In genomic region chr4:155489101-155489970, GRCm38 (mm10) we compare ENCODE assay signal across 10 mouse cellular contexts. TPM values are rescaled to one million over a fixed set of nuclear protein-coding genes. Genes with fewer than 3 reads are reported as not detected.
DNase-seq lines count a peak whose midpoint lies in the region; ATAC-seq and TF ChIP-seq lines count a peak whose summit lies in the region.
"Had no signal": no experiment of that assay in that cellular context is flagged by ENCODE, and none has a peak within 500 bp of the region (broad histone marks: within the 10 kb centered on the region; RNA-seq: fewer than 3 reads in every experiment).

No protein-coding gene starts in this region.

- TF ChIP-seq CTCF in liver, embryonic 14.5 days (IDR thresholded peaks at IDR 0.05; ENCODE audit: low read depth) = no peak
- no peak for TF ChIP-seq CTCF in cerebellum, adult 2 months (IDR thresholded peaks at IDR 0.05; ENCODE audit: borderline replicate concordance, insufficient read depth, low read depth, low read length)

- no peaks in the 10 kb centered on the region for H3K9me3 ChIP-seq in kidney, embryonic 14.5 days (ENCODE audit: control insufficient read depth, low read length)
- H3K9me3 ChIP-seq in embryonic facial prominence, embryonic 10.5 days = no peaks in the 10 kb centered on the region
- H3K9me3 ChIP-seq in liver, embryonic 14.5 days (ENCODE audit: control insufficient read depth, low read length) = no peaks in the 10 kb centered on the region
- H3K9me3 ChIP-seq in midbrain, embryonic 14.5 days (ENCODE audit: control insufficient read depth, low read length) = no peaks in the 10 kb centered on the region
- H3K9me3 ChIP-seq: forebrain, embryonic 15.5 days had no signal

- no peak overlapping the region for H3K4me2 ChIP-seq in kidney, embryonic 14.5 days (replicated peaks; ENCODE audit: low read depth, low read length)
- H3K4me2 ChIP-seq in liver, embryonic 14.5 days (ENCODE audit: low read depth) = peak overlapping the region; percentile 54
- no peak overlapping the region for H3K4me2 ChIP-seq in midbrain, embryonic 14.5 days (ENCODE audit: low read length)

- peak overlapping the region; percentile 72; the same call in 1 of the 2 replicates for H3K27ac ChIP-seq in kidney, embryonic 14.5 days (ENCODE audit: low read depth, low read length)
- H3K27ac ChIP-seq in embryonic facial prominence, embryonic 10.5 days (replicated peaks) = no peak overlapping the region
- peak overlapping the region; percentile 17 for H3K27ac ChIP-seq in liver, embryonic 14.5 days
- no peak overlapping the region for H3K27ac ChIP-seq in midbrain, embryonic 14.5 days (replicated peaks; ENCODE audit: low read depth, low read length)
- H3K27ac ChIP-seq in cerebellum, adult 2 months (ENCODE audit: insufficient read depth, low read length) = no peak overlapping the region

- TF ChIP-seq POLR2A in cerebellum, adult 2 months (IDR thresholded peaks at IDR 0.05; ENCODE audit: borderline replicate concordance, insufficient read depth, low read length) = no peak

- no peak for TF ChIP-seq EP300 in liver, embryonic 14.5 days (IDR thresholded peaks at IDR 0.05; ENCODE audit: low read depth)

- H3K4me1 ChIP-seq in kidney, embryonic 14.5 days (ENCODE audit: control insufficient read depth, insufficient read depth, low read length) = peaks cover 32% of the 10 kb centered on the region
- peaks cover 61% of the 10 kb centered on the region for H3K4me1 ChIP-seq in embryonic facial prominence, embryonic 10.5 days
- H3K4me1 ChIP-seq in liver, embryonic 14.5 days (replicated peaks; ENCODE audit: control insufficient read depth in 2 of 2, insufficient read depth in 2 of 2, low read length in 1 of 2) = peaks cover 38 to 50% of the 10 kb centered on the region in 2 experiments
- peaks cover 33% of the 10 kb centered on the region for H3K4me1 ChIP-seq in midbrain, embryonic 14.5 days (ENCODE audit: control insufficient read depth, insufficient read depth, low read length)
- H3K4me1 ChIP-seq in cerebellum, adult 2 months (ENCODE audit: control insufficient read depth, insufficient read depth, low read length) = 0 out of 2 replicates have a peak, but pooled peaks cover 4% of the 10 kb centered on the region

- no peak overlapping the region for H3K9ac ChIP-seq in kidney, embryonic 14.5 days (ENCODE audit: low read depth, low read length)
- H3K9ac ChIP-seq in liver, embryonic 14.5 days (replicated peaks) = no peak overlapping the region
- H3K9ac ChIP-seq in midbrain, embryonic 14.5 days (replicated peaks; ENCODE audit: low read length) = no peak overlapping the region

- H3K4me3 ChIP-seq in kidney, embryonic 14.5 days (ENCODE audit: low read length) = no peak overlapping the region
- H3K4me3 ChIP-seq in embryonic facial prominence, embryonic 10.5 days = 0 out of 2 replicates have a peak overlapping the region, but pooled peaks have one; percentile 11
- H3K4me3 ChIP-seq in liver, embryonic 14.5 days (ENCODE audit: insufficient read depth in 1 of 2, low read depth in 2 of 2, low read length in 2 of 2) = no peak overlapping the region
- H3K4me3 ChIP-seq in midbrain, embryonic 14.5 days (replicated peaks; ENCODE audit: low read depth, low read length) = no peak overlapping the region
- H3K4me3 ChIP-seq in cerebellum, adult 2 months (replicated peaks; ENCODE audit: insufficient read depth, low read depth, low read length) = no peak overlapping the region

- DNase-seq in cerebellum, adult 9-11 months = peak; percentile 34
- no peak for DNase-seq in cerebellum, postnatal 36 days
- no peak for DNase-seq in kidney, adult 18-20 months
- no peak for DNase-seq in embryonic facial prominence, embryonic 10.5 days (ENCODE audit: low spot score)
- peak in 2 of 3 experiments; percentile 26 to 48 for DNase-seq in liver, embryonic 14.5 days (ENCODE audit: low read depth in 3 of 3, low spot score in 3 of 3)
- DNase-seq in midbrain, embryonic 14.5 days = no peak
- DNase-seq in cerebellum, adult 2 months = no peak

- H3K27me3 ChIP-seq in kidney, embryonic 14.5 days (ENCODE audit: control insufficient read depth, insufficient read depth, low read length) = no peaks in the 10 kb centered on the region
- no peaks in the 10 kb centered on the region for H3K27me3 ChIP-seq in embryonic facial prominence, embryonic 10.5 days (replicated peaks; ENCODE audit: low read depth, poor library complexity, severe bottlenecking)
- H3K27me3 ChIP-seq in liver, embryonic 14.5 days (ENCODE audit: control insufficient read depth, insufficient read depth, low read length) = no peaks in the 10 kb centered on the region
- H3K27me3 ChIP-seq in midbrain, embryonic 14.5 days (ENCODE audit: control insufficient read depth, insufficient read depth, low read length) = no peaks in the 10 kb centered on the region
- no peaks in the 10 kb centered on the region for H3K27me3 ChIP-seq in cerebellum, adult 2 months (ENCODE audit: control insufficient read depth, insufficient read depth, low read length)
- H3K27me3 ChIP-seq: forebrain, embryonic 15.5 days had no signal

- no peak for ATAC-seq in kidney, embryonic 14.5 days (ENCODE audit: low FRiP score, low TSS enrichment)
- no peak for ATAC-seq in liver, embryonic 14.5 days (ENCODE audit: insufficient read depth)
- ATAC-seq in midbrain, embryonic 14.5 days (ENCODE audit: low FRiP score, low TSS enrichment) = no peak
- ATAC-seq: forebrain, embryonic 15.5 days had no signal

- WGBS in kidney, embryonic 14.5 days = 75% methylated on average over 9 of the region's 9 CpGs
- WGBS in embryonic facial prominence, embryonic 10.5 days = 83% methylated on average over 9 of the region's 9 CpGs
- 35% methylated on average over 9 of the region's 9 CpGs for WGBS in liver, embryonic 14.5 days (ENCODE audit: insufficient replicate concordance)
- 82% methylated on average over 9 of the region's 9 CpGs for WGBS in midbrain, embryonic 14.5 days
- WGBS in cerebellum, adult 2 months = 84% methylated on average over 9 of the region's 9 CpGs

- H3K36me3 ChIP-seq in kidney, embryonic 14.5 days (ENCODE audit: control insufficient read depth, insufficient read depth, low read length) = no peaks in the 10 kb centered on the region
- no peaks in the 10 kb centered on the region; the same call in 1 of the 2 replicates for H3K36me3 ChIP-seq in embryonic facial prominence, embryonic 10.5 days (replicated peaks)
- H3K36me3 ChIP-seq in liver, embryonic 14.5 days (replicated peaks; ENCODE audit: control insufficient read depth, insufficient read depth, low read depth) = no peaks in the 10 kb centered on the region
- no peaks in the 10 kb centered on the region for H3K36me3 ChIP-seq in midbrain, embryonic 14.5 days (ENCODE audit: control insufficient read depth, insufficient read depth, low read length)
- H3K36me3 ChIP-seq: forebrain, embryonic 15.5 days had no signal

RNA-seq across cellular contexts. Expression of gene Gnb1, which starts 1.8 kb away (rescaled TPM):
- 493 and 553 TPM in 2 replicates for polyA plus RNA-seq in kidney, embryonic 14.5 days (2014; fragmentation: Nextera tagmentation; extraction: Ambion mirVana)
- 642 and 655 TPM in 2 replicates for polyA plus RNA-seq in embryonic facial prominence, embryonic 10.5 days (2016; fragmentation: Nextera tagmentation; extraction: Ambion mirVana)
- 92.8 and 127 TPM in 2 replicates for polyA plus RNA-seq in liver, embryonic 14.5 days (2012; rRNA removed)
- 98.7 and 108 TPM in 2 replicates for polyA plus RNA-seq in liver, embryonic 14.5 days (2014; fragmentation: Nextera tagmentation; extraction: Ambion mirVana)
- 1,231 and 1,263 TPM in 2 replicates for polyA plus RNA-seq in midbrain, embryonic 14.5 days (2014; fragmentation: Nextera tagmentation; extraction: Ambion mirVana)
- 512 and 552 TPM in 2 replicates for polyA plus RNA-seq in cerebellum, adult 2 months (2012; rRNA removed)

RNA-seq across cellular contexts. Expression of gene Tmem52, which starts 20.4 kb away (rescaled TPM):
- 0.44 and 0.57 TPM in 2 replicates for polyA plus RNA-seq in kidney, embryonic 14.5 days (2014; fragmentation: Nextera tagmentation; extraction: Ambion mirVana)
- polyA plus RNA-seq in embryonic facial prominence, embryonic 10.5 days (2016; fragmentation: Nextera tagmentation; extraction: Ambion mirVana) = 0.16 TPM in 1 of 2 replicates, not detected in the other
- polyA plus RNA-seq in liver, embryonic 14.5 days (2012; rRNA removed) = not detected in 2 replicates
- not detected in 2 replicates for polyA plus RNA-seq in liver, embryonic 14.5 days (2014; fragmentation: Nextera tagmentation; extraction: Ambion mirVana)
- polyA plus RNA-seq in midbrain, embryonic 14.5 days (2014; fragmentation: Nextera tagmentation; extraction: Ambion mirVana) = 0.57 TPM in 1 of 2 replicates, not detected in the other
- polyA plus RNA-seq in cerebellum, adult 2 months (2012; rRNA removed) = 9.4 and 12.1 TPM in 2 replicates
- polyA plus RNA-seq: neural tube, embryonic 14.5 days had no signal

Comparison
In these comparisons a context has a peak if more than half of its experiments do, and no peak if none do; other contexts are left out.
1. DNase-seq: peak in cerebellum, adult 9-11 months (single experiment) and liver, embryonic 14.5 days (2 of 3); none in cerebellum, postnatal 36 days (0 of 2), kidney, adult 18-20 months (single experiment), embryonic facial prominence, embryonic 10.5 days (single experiment), midbrain, embryonic 14.5 days (single experiment) and cerebellum, adult 2 months (0 of 2).
2. H3K27ac ChIP-seq: peak in kidney, embryonic 14.5 days (single experiment) and liver, embryonic 14.5 days (single experiment); none in embryonic facial prominence, embryonic 10.5 days (single experiment), midbrain, embryonic 14.5 days (single experiment) and cerebellum, adult 2 months (single experiment).